Mouse (Mus musculus) heart, adult 2 months (tissue): Measurements from ENCODE around the gene Mfsd12. TPM values are rescaled to one million over a fixed set of nuclear protein-coding genes. Genes with fewer than 3 reads are reported as not detected.
A peak's percentile ranks its signal among the peaks of the same experiment; 100 is the strongest.

Experiments
- DNase-seq, 2 experiments: peaks; one replicate each; pipeline ENCODE4 v3.0.0; 2021
- H3K27ac ChIP-seq: fragments of 200-600 bp; 2 replicates; pipeline ENCODE4 v1.8.1; 2022
- H3K27me3 ChIP-seq: fragments of 200-500 bp; 2 replicates; pipeline ENCODE4 v1.6.1; 2012; ENCODE audit warnings: mild to moderate bottlenecking, low read length, inconsistent platforms, mixed read lengths; ENCODE audit not compliant: control insufficient read depth, insufficient read depth
- H3K36me3 ChIP-seq: fragments of 200-500 bp; 2 replicates; pipeline ENCODE4 v1.6.1; 2012; ENCODE audit warnings: low read length, inconsistent platforms; ENCODE audit not compliant: control insufficient read depth, insufficient read depth
- H3K4me1 ChIP-seq: fragments of 200-500 bp; 2 replicates; pipeline ENCODE4 v1.6.1; 2011; ENCODE audit warnings: low read length; ENCODE audit not compliant: control insufficient read depth, insufficient read depth
- H3K4me3 ChIP-seq: fragments of 200-600 bp; 2 replicates; pipeline ENCODE4 v1.8.1; 2022
- H3K79me2 ChIP-seq: fragments of 200-500 bp; replicated peaks from 2 replicates; pipeline ENCODE4 v1.6.1; 2012; ENCODE audit warnings: mild to moderate bottlenecking, inconsistent platforms, low read length, moderate library complexity, mixed read lengths; ENCODE audit not compliant: control insufficient read depth, insufficient read depth
- H3K9ac ChIP-seq: fragments of 200-500 bp; 2 replicates; pipeline ENCODE4 v1.6.1; 2012; ENCODE audit warnings: low read depth, mild to moderate bottlenecking, control low read depth, inconsistent platforms, low read length, mixed read lengths
- CTCF ChIP-seq: fragments of 200-600 bp; IDR thresholded peaks from 2 replicates; pipeline ENCODE4 v1.8.1; 2022; ENCODE audit warnings: antibody characterized with exemption, mild to moderate bottlenecking, moderate library complexity
- EP300 ChIP-seq: fragments of 200-500 bp; IDR thresholded peaks from 2 replicates; pipeline ENCODE4 v1.6.1; 2011; ENCODE audit warnings: low read depth, low read length, control low read depth; ENCODE audit not compliant: insufficient read depth
- POLR2A ChIP-seq: fragments of 200-500 bp; IDR thresholded peaks from 2 replicates; pipeline ENCODE4 v1.6.1; 2011; ENCODE audit warnings: mild to moderate bottlenecking, low read depth, low read length, control low read depth; ENCODE audit not compliant: insufficient read depth
- WGBS: fragments of 180-500 bp; shearing (Covaris S2); methylation state at CpG from one replicate; pipeline ENCODE4 v1.1.7; 2018; 5-methylcytosine and 5-hydroxymethylcytosine counted together
- intact Hi-C: fragments of 180-260 bp; cut with DNase I; formaldehyde crosslinking; loops from one replicate; pipeline ENCODE4 v1.15.1; 2025
- polyA plus RNA-seq: library from polyadenylated mRNA; depleted of rRNA; stranded (reverse); fragments of >200 nt; gene quantifications from 2 replicates; pipeline ENCODE4 v1.2.3, GENCODE M21; 2012
- total RNA-seq, 2 experiments: library from RNA; stranded (reverse); gene quantifications; 2 replicates each; pipeline ENCODE4 v1.2.3; 2021

Gene Mfsd12
- total and polyA plus RNA-seq, 3 experiments, result 9.6 to 11.1 (median 10.6) TPM

- intact Hi-C loops, result no loop called here
- peak; percentile 98 to 99 for DNase-seq
- H3K27me3 ChIP-seq, result no peaks in the 10 kb centered on the region
- H3K9ac ChIP-seq, result peak within 1 kb of the TSS; percentile 73
- peaks cover 4% of the 10 kb centered on the region for H3K4me1 ChIP-seq
- TF ChIP-seq CTCF, result no peak
- peak; percentile 83; the same call in 1 of the 2 replicates for TF ChIP-seq EP300
- TF ChIP-seq POLR2A, result peak; percentile 91
- peak within 1 kb of the TSS; percentile 94 for H3K27ac ChIP-seq
- 7% methylated on average over 54 of the region's 54 CpGs for WGBS
- no peaks in the 10 kb centered on the region; the same call in 1 of the 2 replicates for H3K79me2 ChIP-seq
- H3K36me3 ChIP-seq, result no peaks in the 10 kb centered on the region
- peak within 1 kb of the TSS; percentile 82 for H3K4me3 ChIP-seq
Observed at GRCm38 (mm10) chr10:81383802-81384604, 26.7 kb downstream of the Mfsd12 start, which contains the start of the genes Dohh and Gm48551. Gene Dohh, plus strand, starts transcription at chr10:81384428. Gene Gm48551, plus strand, starts transcription at chr10:81384466.

- Histone ChIP-seq H3K4me1 (peaks cover 6% of the 10 kb centered on the region), H3K27ac (peak overlapping the region; percentile 94), H3K9ac (peak overlapping the region; percentile 73), H3K36me3 (no peaks in the 10 kb centered on the region), H3K4me3 (peak overlapping the region; percentile 82), H3K27me3 (no peaks in the 10 kb centered on the region), H3K79me2 (no peaks in the 10 kb centered on the region; the same call in 1 of the 2 replicates)
- DNase-seq, result no peak
- WGBS, result under 1% methylated on average over 19 of the region's 19 CpGs
- intact Hi-C loops, result no loop called here
- TF ChIP-seq CTCF (no peak), EP300 (no peak), POLR2A (no peak)
Observed at GRCm38 (mm10) chr10:81384605-81384982, 27.3 kb downstream of the Mfsd12 start.

- intact Hi-C loops, result no loop called here
- H3K79me2 ChIP-seq, result no peaks in the 10 kb centered on the region; the same call in 1 of the 2 replicates
- TF ChIP-seq EP300 (no peak), POLR2A (no peak), CTCF (no peak)
- H3K4me1 ChIP-seq, result peaks cover 6% of the 10 kb centered on the region
- DNase-seq, result no peak
- H3K36me3 ChIP-seq, result no peaks in the 10 kb centered on the region
- WGBS, result 66% methylated on average over 22 of the region's 22 CpGs
- no peak overlapping the region for H3K9ac ChIP-seq
- no peak overlapping the region for H3K27ac ChIP-seq
- no peaks in the 10 kb centered on the region for H3K27me3 ChIP-seq
- no peak overlapping the region for H3K4me3 ChIP-seq
Observed at GRCm38 (mm10) chr10:81385603-81386306, 28.5 kb downstream of the Mfsd12 start.

DNA sequence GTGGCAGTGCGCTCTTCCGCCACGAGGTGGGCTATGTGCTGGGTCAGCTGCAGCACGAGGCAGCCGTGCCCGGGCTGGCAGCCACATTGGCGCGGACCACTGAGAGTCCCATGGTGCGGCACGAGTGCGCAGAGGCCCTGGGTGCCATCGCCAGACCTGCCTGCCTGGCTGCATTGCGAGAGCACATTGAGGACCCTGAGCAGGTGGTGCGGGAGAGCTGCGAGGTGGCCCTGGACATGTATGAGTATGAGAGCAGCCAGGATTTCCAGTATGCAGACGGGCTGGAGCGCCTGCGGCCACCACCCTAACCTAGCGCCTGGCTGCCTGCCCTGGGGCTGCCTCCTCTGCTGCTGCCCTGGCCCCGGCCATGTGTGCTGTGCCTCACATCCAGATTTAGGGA lies 30.4 kb downstream of the Mfsd12 start:
- Histone ChIP-seq H3K4me1 (peaks cover 6% of the 10 kb centered on the region), H3K9ac (no peak overlapping the region), H3K27me3 (no peaks in the 10 kb centered on the region), H3K4me3 (no peak overlapping the region), H3K27ac (no peak overlapping the region), H3K79me2 (no peaks in the 10 kb centered on the region; the same call in 1 of the 2 replicates), H3K36me3 (no peaks in the 10 kb centered on the region)
- DNase-seq, result no peak
- intact Hi-C loops, result no loop called here
- TF ChIP-seq POLR2A (no peak), CTCF (no peak), EP300 (no peak)
- 93% methylated on average over 20 of the region's 20 CpGs for WGBS

DNA sequence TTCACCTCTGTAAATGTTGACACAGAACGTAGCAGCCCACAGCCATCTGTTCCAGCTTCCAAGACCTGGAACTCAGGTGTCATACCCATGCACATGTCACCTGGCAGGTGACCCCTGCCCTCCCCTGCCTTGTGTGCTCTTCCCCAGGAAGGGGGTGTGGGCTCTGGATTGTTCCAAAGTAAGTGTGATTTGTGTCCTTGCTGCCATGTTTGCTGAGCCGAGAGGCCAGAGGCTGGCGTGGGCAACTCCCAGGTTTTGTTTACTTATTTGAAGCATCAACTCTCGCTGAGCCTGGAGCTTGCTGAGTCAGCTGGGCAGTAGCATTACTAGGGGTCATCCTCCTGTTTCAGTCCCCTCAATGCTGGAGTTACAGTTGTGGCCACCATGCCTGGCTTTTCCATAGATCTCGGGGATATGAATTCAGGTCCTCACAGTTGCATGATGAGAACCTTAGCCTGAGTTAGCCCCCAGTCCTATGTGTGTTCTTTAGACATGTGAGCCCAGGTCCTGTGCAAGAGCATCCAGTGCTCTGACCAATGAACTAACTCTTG lies 31.3 kb downstream of the Mfsd12 start, which contains the start of gene Gm48552:
Gm48552 (plus strand) TSS at position 501 of the 551 bp plus-strand sequence.
- Histone ChIP-seq H3K4me1 (peaks cover 6% of the 10 kb centered on the region), H3K27ac (peak within 1 kb of the TSS; percentile 6; the same call in 1 of the 2 replicates), H3K4me3 (no peak within 1 kb of the TSS), H3K79me2 (no peaks in the 10 kb centered on the region; the same call in 1 of the 2 replicates), H3K9ac (no peak within 1 kb of the TSS), H3K36me3 (no peaks in the 10 kb centered on the region), H3K27me3 (no peaks in the 10 kb centered on the region)
- intact Hi-C loops, result loop anchor here (1.0 kb wide), 1 partner anchor 62 kb away; no protein-coding TSS in a partner anchor
- no peak for DNase-seq
- TF ChIP-seq EP300 (no peak), CTCF (no peak), POLR2A (no peak)
- WGBS, result 82% methylated on average over 5 of the region's 5 CpGs
